Mouse (Mus musculus): ENCODE data around the gene Pctp.

- TF ChIP-seq ZKSCAN1 (IDR thresholded peaks at IDR 0.05; ENCODE audit: borderline replicate concordance, low read depth, low read length) (no peak), CTCF (conservative IDR thresholded peaks at IDR 0.05 in 1 of 2, IDR thresholded peaks at IDR 0.05 in 1 of 2; ENCODE audit: low read depth in 2 of 2, low read length in 2 of 2) (no peak), POLR2A (IDR thresholded peaks at IDR 0.05; ENCODE audit: low read depth, low read length) (no peak), RAD21 (IDR thresholded peaks at IDR 0.05; ENCODE audit: low read depth, low read length) (no peak), POLR2AphosphoS2 (IDR thresholded peaks at IDR 0.05; ENCODE audit: low read depth, low read length) (no peak), EP300 (IDR thresholded peaks at IDR 0.05; ENCODE audit: low read length) (no peak), ZNF384 (IDR thresholded peaks at IDR 0.05; ENCODE audit: low read depth, low read length) (no peak), JUND (conservative IDR thresholded peaks at IDR 0.05; ENCODE audit: low read depth, low read length) (no peak), KAT2A (IDR thresholded peaks at IDR 0.05; ENCODE audit: insufficient replicate concordance, low read length) (no peak), ELF1 (IDR thresholded peaks at IDR 0.05; ENCODE audit: low read depth, low read length) (no peak), MXI1 (IDR thresholded peaks at IDR 0.05; ENCODE audit: low read depth, low read length) (no peak), MAZ (IDR thresholded peaks at IDR 0.05; ENCODE audit: low read depth, low read length) (no peak), NRF1 (IDR thresholded peaks at IDR 0.05; ENCODE audit: low read depth, low read length) (no peak), UBTF (IDR thresholded peaks at IDR 0.05; ENCODE audit: low read depth, low read length) (no peak)
Observed at GRCm38 (mm10) chr11:90027216-90027615, 24.5 kb upstream of the Pctp start.

Data from CH12.LX (cell line).